Mouse (Mus musculus): ENCODE results near the gene Senp7. TPM values are rescaled to one million over a fixed set of nuclear protein-coding genes. Genes with fewer than 3 reads are reported as not detected.

Senp7 gene
- total and polyA plus RNA-seq, 2 experiments = 1.3 to 6.7 TPM

GRCm38 (mm10) chr16:56037138-56038010, 10.8 kb upstream of the Senp7 start, which contains the start of gene Trmt10c:
Gene Trmt10c, minus strand, starts transcription at chr16:56037819.
- Histone ChIP-seq H3K9ac (ENCODE audit: low read depth, low read length) (peak within 1 kb of the TSS; percentile 97), H3K4me1 (ENCODE audit: control insufficient read depth, insufficient read depth, low read length) (peaks cover 4% of the 10 kb centered on the region), H3K36me3 (ENCODE audit: control insufficient read depth, insufficient read depth, low read length) (peaks cover 11% of the 10 kb centered on the region), H3K4me3 (ENCODE audit: insufficient read depth, low read depth, low read length) (peak within 1 kb of the TSS; percentile 94), H3K27ac (replicated peaks; ENCODE audit: insufficient read depth, low read depth, low read length) (peak within 1 kb of the TSS; percentile 96), H3K79me2 (ENCODE audit: control insufficient read depth, insufficient read depth, low read length) (peaks cover 8% of the 10 kb centered on the region; the same call in 1 of the 2 replicates), H3K27me3 (ENCODE audit: control insufficient read depth, insufficient read depth, low read length) (no peaks in the 10 kb centered on the region)
- peak; percentile 67; the same call in 1 of the 2 replicates for TF ChIP-seq POLR2A (IDR thresholded peaks at IDR 0.05; ENCODE audit: extremely low read depth, insufficient read depth, low read length)
- TF ChIP-seq CTCF (IDR thresholded peaks at IDR 0.05; ENCODE audit: low read depth, low read length) = no peak
- WGBS = under 1% methylated on average over 63 of the region's 63 CpGs
- DNase-seq (ENCODE audit: extremely low read depth, low read depth, low spot score) = peak; percentile 74

DNA sequence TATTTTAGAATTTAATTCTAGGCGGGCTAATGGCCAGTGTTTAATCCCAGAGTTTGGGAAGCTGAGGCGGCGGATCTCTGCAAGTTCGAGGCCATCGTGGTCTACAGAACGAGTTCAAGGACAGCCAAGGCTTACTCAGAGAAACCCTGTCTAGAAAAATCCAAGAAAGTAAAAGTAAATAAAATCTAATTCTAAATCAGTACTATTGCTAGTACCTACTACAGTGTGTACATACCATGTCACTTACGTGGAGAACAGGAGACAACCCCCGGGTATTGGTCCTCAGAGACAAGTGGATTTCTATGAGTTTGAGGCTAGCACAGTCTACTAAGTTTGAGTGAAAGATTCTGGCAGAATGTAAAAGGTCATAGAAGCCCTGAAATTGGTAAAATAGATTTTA, 10.0 kb upstream of the Senp7 start:
- Histone ChIP-seq H3K4me1 (ENCODE audit: control insufficient read depth, insufficient read depth, low read length) (peaks cover 4% of the 10 kb centered on the region), H3K4me3 (ENCODE audit: insufficient read depth, low read depth, low read length) (peak overlapping the region; percentile 94), H3K27ac (replicated peaks; ENCODE audit: insufficient read depth, low read depth, low read length) (peak overlapping the region; percentile 96), H3K27me3 (ENCODE audit: control insufficient read depth, insufficient read depth, low read length) (no peaks in the 10 kb centered on the region), H3K79me2 (ENCODE audit: control insufficient read depth, insufficient read depth, low read length) (peaks cover 8% of the 10 kb centered on the region; the same call in 1 of the 2 replicates), H3K9ac (ENCODE audit: low read depth, low read length) (peak overlapping the region; percentile 88), H3K36me3 (ENCODE audit: control insufficient read depth, insufficient read depth, low read length) (peaks cover 11% of the 10 kb centered on the region)
- WGBS = 16% methylated on average over 8 of the region's 8 CpGs
- DNase-seq (ENCODE audit: extremely low read depth, low read depth, low spot score) = no peak
- TF ChIP-seq CTCF (IDR thresholded peaks at IDR 0.05; ENCODE audit: low read depth, low read length) = no peak
- TF ChIP-seq POLR2A (IDR thresholded peaks at IDR 0.05; ENCODE audit: extremely low read depth, insufficient read depth, low read length) = no peak

DNA sequence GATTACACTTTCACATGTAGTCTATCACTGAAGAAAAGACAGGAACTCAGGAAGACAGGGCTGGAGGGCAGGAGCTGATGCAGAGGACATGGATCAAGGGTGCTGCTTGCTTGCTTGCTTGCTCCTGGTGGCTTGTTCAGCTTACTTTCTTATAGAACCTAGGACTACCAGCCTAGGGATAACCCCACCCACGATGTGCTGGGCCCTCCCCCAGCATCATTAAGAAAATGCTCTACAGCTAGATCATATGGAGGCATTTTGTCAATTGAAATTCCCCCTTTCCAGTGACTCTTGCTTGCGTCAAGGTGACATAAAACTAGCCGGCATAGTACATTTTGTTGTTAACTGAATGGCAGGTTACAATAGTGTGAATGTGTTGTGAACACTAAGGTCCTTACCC, 7.8 kb downstream of the Senp7 start:
- 88% methylated on average over 3 of the region's 3 CpGs for WGBS
- Histone ChIP-seq H3K36me3 (ENCODE audit: control insufficient read depth, insufficient read depth, low read length) (no peaks in the 10 kb centered on the region), H3K27me3 (ENCODE audit: control insufficient read depth, insufficient read depth, low read length) (no peaks in the 10 kb centered on the region), H3K9ac (ENCODE audit: low read depth, low read length) (no peak overlapping the region), H3K4me1 (ENCODE audit: control insufficient read depth, insufficient read depth, low read length) (no peaks in the 10 kb centered on the region), H3K4me3 (ENCODE audit: insufficient read depth, low read depth, low read length) (no peak overlapping the region), H3K79me2 (ENCODE audit: control insufficient read depth, insufficient read depth, low read length) (no peaks in the 10 kb centered on the region), H3K27ac (replicated peaks; ENCODE audit: insufficient read depth, low read depth, low read length) (no peak overlapping the region)
- DNase-seq (ENCODE audit: extremely low read depth, low read depth, low spot score) = no peak
- no peak for TF ChIP-seq CTCF (IDR thresholded peaks at IDR 0.05; ENCODE audit: low read depth, low read length)
- no peak for TF ChIP-seq POLR2A (IDR thresholded peaks at IDR 0.05; ENCODE audit: extremely low read depth, insufficient read depth, low read length)

- Histone ChIP-seq H3K79me2 (ENCODE audit: control insufficient read depth, insufficient read depth, low read length) (no peaks in the 10 kb centered on the region), H3K36me3 (ENCODE audit: control insufficient read depth, insufficient read depth, low read length) (no peaks in the 10 kb centered on the region), H3K9ac (ENCODE audit: low read depth, low read length) (no peak overlapping the region), H3K4me3 (ENCODE audit: insufficient read depth, low read depth, low read length) (no peak overlapping the region), H3K4me1 (ENCODE audit: control insufficient read depth, insufficient read depth, low read length) (no peaks in the 10 kb centered on the region), H3K27me3 (ENCODE audit: control insufficient read depth, insufficient read depth, low read length) (no peaks in the 10 kb centered on the region), H3K27ac (replicated peaks; ENCODE audit: insufficient read depth, low read depth, low read length) (no peak overlapping the region)
- TF ChIP-seq POLR2A (IDR thresholded peaks at IDR 0.05; ENCODE audit: extremely low read depth, insufficient read depth, low read length) (no peak), CTCF (IDR thresholded peaks at IDR 0.05; ENCODE audit: low read depth, low read length) (no peak)
- DNase-seq (ENCODE audit: extremely low read depth, low read depth, low spot score) = no peak
- 82% methylated on average over 7 of the region's 7 CpGs for WGBS
These were observed 8.9 kb downstream of the Senp7 start for GRCm38 (mm10) chr16:56056944-56057590.

- no peak for DNase-seq (ENCODE audit: extremely low read depth, low read depth, low spot score)
- TF ChIP-seq POLR2A (IDR thresholded peaks at IDR 0.05; ENCODE audit: extremely low read depth, insufficient read depth, low read length) = no peak
- no peak for TF ChIP-seq CTCF (IDR thresholded peaks at IDR 0.05; ENCODE audit: low read depth, low read length)
- Histone ChIP-seq H3K9ac (ENCODE audit: low read depth, low read length) (no peak overlapping the region), H3K36me3 (ENCODE audit: control insufficient read depth, insufficient read depth, low read length) (no peaks in the 10 kb centered on the region), H3K27ac (replicated peaks; ENCODE audit: insufficient read depth, low read depth, low read length) (no peak overlapping the region), H3K27me3 (ENCODE audit: control insufficient read depth, insufficient read depth, low read length) (no peaks in the 10 kb centered on the region), H3K79me2 (ENCODE audit: control insufficient read depth, insufficient read depth, low read length) (no peaks in the 10 kb centered on the region), H3K4me1 (ENCODE audit: control insufficient read depth, insufficient read depth, low read length) (no peaks in the 10 kb centered on the region), H3K4me3 (ENCODE audit: insufficient read depth, low read depth, low read length) (no peak overlapping the region)
- 83% methylated on average over 10 of the region's 10 CpGs for whole genome bisulfite sequencing
These were observed 10.0 kb downstream of the Senp7 start for GRCm38 (mm10) chr16:56058151-56058550.
